Mouse (Mus musculus): Measurements from ENCODE around the gene Dtx3.
A peak's percentile ranks its signal among the peaks of the same experiment; 100 is the strongest.
"Not testable (repeated sequence)": the region's sequence is repeated elsewhere in the genome, so short reads cannot be mapped to it uniquely, and the experiment has no call there.

Gene Dtx3

DNA sequence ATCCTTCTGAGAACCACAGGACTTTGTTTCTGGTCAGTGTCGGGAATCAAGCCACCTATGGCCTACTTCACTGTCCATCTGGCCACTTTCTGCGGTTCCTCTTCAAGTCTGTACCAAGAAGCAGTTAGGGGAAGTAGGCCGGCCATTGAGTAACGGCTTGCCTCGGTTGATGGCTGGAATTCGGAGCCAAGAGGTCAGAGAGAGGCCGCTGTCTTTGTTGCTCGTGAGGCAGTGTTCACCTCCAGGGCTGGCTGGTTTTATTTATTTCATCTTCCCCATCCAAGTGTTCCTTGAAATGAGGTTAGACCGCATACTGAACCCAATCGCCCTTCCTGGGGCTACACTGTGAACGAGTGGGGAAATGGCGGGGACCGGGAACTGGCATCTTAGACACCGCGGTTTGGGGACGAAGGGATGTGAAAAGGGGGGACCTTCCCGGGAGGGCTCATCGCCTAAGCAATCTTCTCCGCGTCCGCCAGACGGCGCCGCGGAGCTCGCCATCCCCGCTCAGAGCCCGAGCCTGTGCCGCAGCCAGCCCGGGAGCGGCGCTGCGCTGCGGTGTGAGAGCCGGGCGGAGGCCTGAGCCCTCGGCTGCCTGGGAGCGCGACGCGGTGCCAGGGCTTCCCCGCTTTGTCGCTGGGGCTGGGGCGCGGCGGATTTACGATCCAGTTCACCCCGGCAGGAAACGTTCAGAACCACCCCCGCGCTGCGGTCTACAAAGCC is 30.7 kb downstream of the Dtx3 start, which contains the start of gene B4galnt1:
B4galnt1 (plus strand) TSS at position 595 of the 723 bp plus-strand sequence.
- peak; percentile 72 for DNase-seq

DNA sequence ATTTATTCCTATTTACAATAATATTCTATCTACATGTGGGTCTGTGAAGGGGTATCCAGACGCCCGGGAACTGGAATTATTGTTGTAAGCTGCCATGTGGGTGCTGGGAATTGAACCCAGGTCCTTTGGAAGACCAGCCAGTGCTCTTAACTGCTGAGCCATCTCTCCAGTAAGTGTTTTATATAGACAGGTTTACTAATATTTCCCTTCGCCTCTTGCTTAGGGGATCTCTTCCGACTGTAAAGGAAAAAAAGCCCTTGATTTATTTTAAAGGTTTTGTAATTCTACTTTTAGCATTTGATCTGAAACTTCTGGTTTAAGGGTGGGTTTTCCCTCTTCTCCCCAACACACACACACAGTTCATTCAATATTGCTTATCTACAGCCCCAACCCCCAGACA is 31.3 kb downstream of the Dtx3 start:
- DNase-seq, result no peak

GRCm38 (mm10) chr10:127162771-127163261 is 32.7 kb downstream of the Dtx3 start:
- DNase-seq, result not testable (repeated sequence)

DNA sequence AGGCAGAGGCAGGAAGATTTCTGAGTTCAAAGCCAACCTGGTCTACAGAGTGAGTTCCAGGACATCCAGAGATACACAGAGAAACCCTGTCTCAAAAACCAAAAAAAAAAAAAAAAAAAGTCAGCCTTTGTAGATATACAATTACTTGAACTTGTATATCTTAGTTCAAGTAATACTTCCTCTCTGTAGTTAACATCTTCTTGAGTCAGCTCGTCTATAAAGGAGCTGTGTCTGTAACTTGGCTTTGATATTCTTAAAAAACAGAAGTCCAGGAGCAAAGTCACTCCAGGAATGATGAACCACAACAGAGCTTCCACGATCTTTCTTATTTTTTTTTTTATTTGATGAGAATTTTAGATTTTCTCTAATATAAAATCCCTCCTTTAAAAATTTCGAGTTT is 34.8 kb downstream of the Dtx3 start:
- no peak for DNase-seq

DNA sequence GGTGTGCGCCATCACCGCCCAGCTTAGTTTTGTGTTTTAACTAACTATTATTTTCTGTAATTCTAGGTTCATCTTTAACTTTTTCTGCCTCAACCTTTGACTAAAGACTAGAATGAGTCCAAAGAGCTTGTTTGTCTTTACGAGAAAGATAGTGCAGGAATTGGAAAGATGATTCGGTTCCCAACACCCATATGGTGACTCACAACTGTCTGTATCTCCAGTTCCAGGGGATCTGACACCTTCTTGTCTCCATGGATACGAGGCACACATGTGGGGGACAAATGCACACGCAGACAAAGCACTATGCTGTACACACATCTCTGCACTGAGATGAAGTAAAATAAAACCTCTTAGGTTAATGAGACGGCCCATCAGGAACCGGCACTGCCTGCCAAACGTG is 35.4 kb downstream of the Dtx3 start:
- no peak for DNase-seq

DNA sequence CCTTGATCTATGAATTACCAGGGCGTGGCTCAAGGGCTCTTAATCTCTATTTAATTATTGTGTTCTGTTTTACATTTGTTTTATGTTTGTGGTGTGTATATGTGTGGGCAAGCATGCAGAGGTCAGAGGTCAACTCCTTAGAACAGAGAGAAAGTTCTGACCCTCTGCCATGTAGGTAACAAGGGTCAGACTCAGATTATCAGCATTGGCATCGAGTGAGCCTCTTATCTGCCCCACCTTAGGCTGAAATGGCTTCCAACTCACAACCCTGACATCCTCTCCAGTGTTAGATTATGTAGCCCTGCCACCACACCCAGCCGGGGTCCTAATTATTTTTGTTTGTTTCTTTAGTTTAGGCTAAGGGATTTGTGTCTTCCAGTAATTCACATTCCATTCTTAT is 37.1 kb downstream of the Dtx3 start:
- no peak for DNase-seq

DNA sequence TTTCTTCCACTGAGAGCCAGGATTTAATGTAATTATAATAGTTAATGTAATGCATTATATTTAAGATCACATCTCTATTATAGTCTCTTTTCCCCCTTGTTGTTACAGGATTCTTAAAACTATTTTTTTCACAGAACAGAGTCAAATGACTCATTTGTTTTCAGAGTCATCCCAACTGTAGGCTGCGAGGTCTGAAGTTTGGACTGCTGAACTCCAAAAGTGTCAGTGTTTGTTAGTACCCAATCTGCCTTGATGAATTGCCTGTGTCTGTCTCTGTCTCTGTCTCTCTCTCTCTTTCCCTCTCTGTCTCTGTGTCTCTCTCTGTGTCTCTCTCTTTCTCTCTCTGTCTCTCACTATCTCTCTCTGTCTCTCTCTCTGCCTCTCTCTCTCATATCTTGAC is 39.0 kb downstream of the Dtx3 start:
- no peak for DNase-seq

- DNase-seq, result no peak
Measured at GRCm38 (mm10) chr10:127156089-127156488, 39.4 kb downstream of the Dtx3 start.

- DNase-seq, result no peak
Measured at GRCm38 (mm10) chr10:127154652-127155051, 40.9 kb downstream of the Dtx3 start.

- no peak for DNase-seq
Measured at GRCm38 (mm10) chr10:127154241-127154640, 41.3 kb downstream of the Dtx3 start.

GRCm38 (mm10) chr10:127153323-127153722 is 42.2 kb downstream of the Dtx3 start:
- no peak for DNase-seq

DNA sequence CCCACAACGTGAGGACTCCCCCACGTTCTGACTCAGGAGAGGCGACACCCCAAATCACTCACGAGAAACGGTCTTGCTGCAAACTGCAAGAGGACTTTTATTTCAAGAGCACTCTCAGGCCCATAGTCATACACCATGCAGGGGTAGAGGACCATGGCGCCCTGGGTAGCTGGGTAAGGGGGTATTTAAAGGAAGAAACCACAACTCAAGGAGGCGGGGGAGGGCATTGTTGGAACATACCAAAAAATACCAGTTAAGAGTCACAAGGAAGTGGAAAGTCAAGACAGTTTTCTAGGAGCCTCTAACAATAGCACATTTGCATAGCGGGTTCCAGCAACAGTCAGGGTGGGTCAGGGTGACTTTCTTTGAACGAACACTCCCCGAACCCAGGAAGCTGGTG is 43.0 kb downstream of the Dtx3 start:
- DNase-seq, result not testable (repeated sequence)

GRCm38 (mm10) chr10:127151233-127151632 is 44.3 kb downstream of the Dtx3 start:
- not testable (repeated sequence) for DNase-seq

GRCm38 (mm10) chr10:127150471-127150872 is 45.1 kb downstream of the Dtx3 start:
- DNase-seq, result no peak

GRCm38 (mm10) chr10:127147135-127147534 is 48.4 kb downstream of the Dtx3 start:
- no peak for DNase-seq

- no peak for DNase-seq
Measured at GRCm38 (mm10) chr10:127145303-127145702, 50.2 kb downstream of the Dtx3 start.

DNA sequence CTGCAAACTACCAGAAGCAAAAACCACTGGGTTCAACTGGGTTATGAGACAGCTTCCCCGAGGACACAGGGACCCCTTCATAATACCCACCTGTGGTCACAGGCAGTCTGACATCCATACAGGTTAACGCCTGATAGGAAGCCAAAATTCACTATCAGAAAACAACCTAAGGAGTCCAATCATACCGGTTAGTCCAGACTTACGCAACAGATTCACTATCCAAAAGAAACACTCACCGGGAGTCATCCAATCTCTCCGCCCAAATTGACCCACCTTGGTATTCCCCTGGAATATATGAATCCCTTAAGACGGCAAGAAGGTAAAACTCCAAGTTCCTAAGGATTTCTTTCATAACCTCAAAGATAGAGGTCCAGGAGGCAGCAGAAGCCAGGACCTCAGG is 51.0 kb downstream of the Dtx3 start:
- no peak for DNase-seq

DNA sequence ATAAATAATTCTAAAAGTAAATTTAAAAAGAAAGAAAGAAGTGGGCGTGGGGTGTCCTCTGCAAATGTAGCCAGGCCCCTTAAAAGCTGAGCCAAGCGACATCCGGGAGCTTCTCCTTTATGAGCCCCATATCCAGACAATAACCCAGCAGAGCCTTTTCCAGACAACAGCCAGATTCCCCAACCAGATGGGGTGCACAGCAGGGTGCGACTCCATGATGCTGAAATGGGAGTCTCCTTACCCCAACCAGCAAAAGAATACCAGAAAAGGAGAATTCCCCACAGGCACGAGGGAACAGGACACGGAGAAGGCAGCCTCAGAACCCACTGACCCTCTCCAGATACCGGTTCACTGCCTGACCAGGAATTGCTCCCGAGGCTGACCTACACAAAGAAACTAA is 52.3 kb downstream of the Dtx3 start:
- no peak for DNase-seq

DNA sequence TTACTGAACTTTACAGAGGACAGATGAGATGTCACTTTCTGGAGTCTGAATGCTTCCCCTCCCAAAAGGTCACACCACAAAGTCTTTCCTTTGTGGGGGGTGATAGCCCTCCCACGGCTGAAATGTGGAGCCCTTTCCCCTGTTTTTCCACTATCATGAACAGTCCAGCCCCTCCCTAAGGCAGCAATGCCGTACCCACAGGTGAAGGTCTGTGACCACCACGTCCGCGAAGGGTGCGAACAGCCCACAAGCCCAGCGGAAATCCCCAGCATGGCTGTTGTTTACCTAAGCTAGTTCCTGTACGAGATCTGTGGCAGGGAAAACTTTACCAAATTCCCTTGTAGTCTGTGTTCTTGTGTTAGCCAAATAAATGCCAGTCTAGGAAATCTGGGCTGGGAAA is 54.0 kb downstream of the Dtx3 start:
- DNase-seq, result no peak

- DNase-seq, result no peak
Measured at GRCm38 (mm10) chr10:127140971-127141370, 54.6 kb downstream of the Dtx3 start.
